Mouse (Mus musculus) thymus, postnatal 36 days (tissue): ENCODE results near the gene Inpp5e.

Source experiments
- DNase-seq, 2 experiments: peaks; one replicate each; pipeline ENCODE4 v3.0.0; 2022; ENCODE audit warnings: mixed read lengths in 2 of 2

Gene Inpp5e

GRCm38 (mm10) chr2:26408515-26409356 lies at the start of gene Inpp5e:
TSS of gene Inpp5e (minus strand) at chr2:26409203.
- peak; percentile 92 to 96 for DNase-seq

GRCm38 (mm10) chr2:26458402-26459124 lies 49.6 kb upstream of the Inpp5e start:
- peak; percentile 50 to 57 for DNase-seq

- peak; percentile 79 to 80 for DNase-seq
Measured at GRCm38 (mm10) chr2:26449121-26450060, 40.4 kb upstream of the Inpp5e start.

- no peak for DNase-seq
Measured at GRCm38 (mm10) chr2:26447451-26447850, 38.4 kb upstream of the Inpp5e start.

- no peak for DNase-seq
Measured at GRCm38 (mm10) chr2:26446671-26447070, 37.7 kb upstream of the Inpp5e start.

- peak in 1 of 2 experiments; percentile 92 for DNase-seq
Measured at GRCm38 (mm10) chr2:26445666-26446445, 36.9 kb upstream of the Inpp5e start.

GRCm38 (mm10) chr2:26444946-26445665 lies 36.1 kb upstream of the Inpp5e start, which contains the start of gene Sec16a:
TSS of gene Sec16a (minus strand) at chr2:26445216.
- DNase-seq: peak; percentile 100

- no peak for DNase-seq
Measured at GRCm38 (mm10) chr2:26444368-26444767, 35.4 kb upstream of the Inpp5e start.

GRCm38 (mm10) chr2:26443876-26444275 lies 34.9 kb upstream of the Inpp5e start:
- DNase-seq: no peak

GRCm38 (mm10) chr2:26442843-26443242 lies 33.8 kb upstream of the Inpp5e start:
- DNase-seq: no peak

- DNase-seq: no peak
Measured at GRCm38 (mm10) chr2:26441688-26442087, 32.7 kb upstream of the Inpp5e start.

GRCm38 (mm10) chr2:26441261-26441660 lies 32.3 kb upstream of the Inpp5e start:
- no peak for DNase-seq

GRCm38 (mm10) chr2:26439671-26440070 lies 30.7 kb upstream of the Inpp5e start:
- DNase-seq: no peak

- DNase-seq: no peak
Measured at GRCm38 (mm10) chr2:26438373-26438772, 29.4 kb upstream of the Inpp5e start.

- DNase-seq: no peak
Measured at GRCm38 (mm10) chr2:26437221-26437620, 28.2 kb upstream of the Inpp5e start.

GRCm38 (mm10) chr2:26434791-26435572 lies 26.0 kb upstream of the Inpp5e start:
- DNase-seq: no peak

GRCm38 (mm10) chr2:26429851-26430250 lies 20.8 kb upstream of the Inpp5e start:
- no peak for DNase-seq

GRCm38 (mm10) chr2:26424541-26424940 lies 15.5 kb upstream of the Inpp5e start:
- no peak for DNase-seq

- DNase-seq: no peak
Measured at GRCm38 (mm10) chr2:26423086-26423485, 14.1 kb upstream of the Inpp5e start.

- no peak for DNase-seq
Measured at GRCm38 (mm10) chr2:26421969-26422368, 13.0 kb upstream of the Inpp5e start.
